Mouse (Mus musculus) bone marrow, adult 2 months (tissue): ENCODE measurements around the gene Kcnip1.

ENCODE experiments used
- CTCF ChIP-seq: fragments of 200-500 bp; IDR thresholded peaks from 2 replicates; pipeline ENCODE4 v1.5.1; 2011; ENCODE audit warnings: low read length, control low read depth; ENCODE audit not compliant: control insufficient read depth, insufficient read depth
- POLR2A ChIP-seq: fragments of 200-500 bp; IDR thresholded peaks from 2 replicates; pipeline ENCODE4 v1.6.1; 2011; ENCODE audit warnings: low read depth, mild to moderate bottlenecking, control low read depth, low read length, borderline replicate concordance; ENCODE audit not compliant: control insufficient read depth

GRCm38 (mm10) chr11:33824739-33825138 is 168.2 kb downstream of the Kcnip1 start:
- no peak for TF ChIP-seq CTCF
- no peak for TF ChIP-seq POLR2A
